13 mouse cellular contexts compared by ENCODE assay signal in the genomic region with DNA sequence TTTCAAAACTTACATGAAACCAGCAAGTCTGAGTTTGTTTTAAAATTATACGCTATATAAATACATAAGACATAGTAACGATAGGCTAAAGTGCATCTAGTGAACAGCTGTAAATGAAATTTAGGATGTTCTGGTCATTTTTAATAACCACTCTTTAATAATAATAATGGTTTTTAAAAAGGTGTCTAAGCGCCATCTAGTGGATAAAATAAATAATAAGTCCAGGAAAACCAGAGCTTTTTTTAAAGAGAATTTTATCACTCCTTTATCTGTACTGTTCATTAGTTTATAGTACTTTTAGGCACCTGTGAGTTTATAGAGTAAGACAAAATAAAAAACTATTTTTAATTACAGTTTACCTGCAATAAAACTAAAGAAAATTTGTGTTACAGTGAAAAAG. TPM values are rescaled to one million over a fixed set of nuclear protein-coding genes. Genes with fewer than 3 reads are reported as not detected.
DNase-seq lines count a peak whose midpoint lies in the region; ATAC-seq and TF ChIP-seq lines count a peak whose summit lies in the region.
"Had no signal": no experiment of that assay in that cellular context is flagged by ENCODE, and none has a peak within 500 bp of the region (broad histone marks: within the 10 kb centered on the region; RNA-seq: fewer than 3 reads in every experiment).

No protein-coding gene starts in this region.

- no peaks in the 10 kb centered on the region for H3K4me1 ChIP-seq in hindbrain, embryonic 14.5 days (replicated peaks; ENCODE audit: control insufficient read depth, insufficient read depth, low read length)
- H3K4me1 ChIP-seq in hindbrain, embryonic 16.5 days (ENCODE audit: control insufficient read depth, insufficient read depth, low read depth, low read length): no peaks in the 10 kb centered on the region
- H3K4me1 ChIP-seq in lung, postnatal 0 days (ENCODE audit: insufficient read depth, low read depth, low read length): no peaks in the 10 kb centered on the region
- no peaks in the 10 kb centered on the region for H3K4me1 ChIP-seq in stomach, postnatal 0 days (replicated peaks; ENCODE audit: control insufficient read depth, insufficient read depth)
- H3K4me1 ChIP-seq: heart, embryonic 15.5 days; hindbrain, embryonic 15.5 days; liver, embryonic 13.5 days; neural tube, embryonic 15.5 days had no signal

- DNase-seq in hindbrain, embryonic 14.5 days (ENCODE audit: low spot score): peak; percentile 56
- peak; percentile 21 for DNase-seq in lung, postnatal 0 days (ENCODE audit: low spot score)
- DNase-seq in lung, postnatal 10 days: no peak
- peak; percentile 14 for DNase-seq in Muller cell, postnatal 12 days (ENCODE audit: inconsistent ontology term)
- no peak for DNase-seq in stomach, postnatal 0 days (ENCODE audit: low spot score)
- no peak for DNase-seq in cerebellum, adult 18-20 months
- DNase-seq: adrenal gland, postnatal 36 days; layer of hippocampus, adult 9-11 months; liver, embryonic 13.5 days had no signal

- TF ChIP-seq CTCF in lung, postnatal 0 days (IDR thresholded peaks at IDR 0.05): peak; percentile 28; the same call in 1 of the 2 replicates
- peak; percentile 56 for TF ChIP-seq CTCF in stomach, postnatal 0 days (IDR thresholded peaks at IDR 0.05; ENCODE audit: low read depth)

- no peak overlapping the region for H3K4me2 ChIP-seq in hindbrain, embryonic 14.5 days (replicated peaks)
- H3K4me2 ChIP-seq in hindbrain, embryonic 16.5 days (ENCODE audit: low read length): no peak overlapping the region
- no peak overlapping the region for H3K4me2 ChIP-seq in lung, postnatal 0 days (replicated peaks; ENCODE audit: low read depth, low read length)
- H3K4me2 ChIP-seq in stomach, postnatal 0 days (replicated peaks; ENCODE audit: low read depth): no peak overlapping the region
- H3K4me2 ChIP-seq: heart, embryonic 15.5 days; hindbrain, embryonic 15.5 days; liver, embryonic 13.5 days; neural tube, embryonic 15.5 days had no signal

- no peaks in the 10 kb centered on the region for H3K27me3 ChIP-seq in hindbrain, embryonic 14.5 days (ENCODE audit: control insufficient read depth, insufficient read depth, low read length)
- no peaks in the 10 kb centered on the region for H3K27me3 ChIP-seq in hindbrain, embryonic 16.5 days (replicated peaks; ENCODE audit: control insufficient read depth, insufficient read depth, low read length)
- no peaks in the 10 kb centered on the region for H3K27me3 ChIP-seq in lung, postnatal 0 days (replicated peaks; ENCODE audit: insufficient read depth, low read length)
- H3K27me3 ChIP-seq in stomach, postnatal 0 days (ENCODE audit: control insufficient read depth, insufficient read depth, low read length): no peaks in the 10 kb centered on the region
- H3K27me3 ChIP-seq: heart, embryonic 15.5 days; hindbrain, embryonic 15.5 days; liver, embryonic 13.5 days; neural tube, embryonic 15.5 days had no signal

- TF ChIP-seq EP300 in lung, postnatal 0 days (IDR thresholded peaks at IDR 0.05): no peak
- TF ChIP-seq EP300 in stomach, postnatal 0 days (optimal IDR thresholded peaks at IDR 0.05): no peak

- no peak overlapping the region for H3K27ac ChIP-seq in hindbrain, embryonic 14.5 days
- no peak overlapping the region for H3K27ac ChIP-seq in hindbrain, embryonic 16.5 days (ENCODE audit: low read depth, low read length)
- no peak overlapping the region for H3K27ac ChIP-seq in lung, postnatal 0 days (ENCODE audit: low read length)
- no peak overlapping the region for H3K27ac ChIP-seq in stomach, postnatal 0 days (replicated peaks)
- H3K27ac ChIP-seq: heart, embryonic 15.5 days; hindbrain, embryonic 15.5 days; liver, embryonic 13.5 days; neural tube, embryonic 15.5 days had no signal

- WGBS in hindbrain, embryonic 14.5 days: 67% methylated on average over 3 of the region's 3 CpGs
- WGBS in hindbrain, embryonic 16.5 days: 64% methylated on average over 3 of the region's 3 CpGs
- WGBS in lung, postnatal 0 days: 58% methylated on average over 3 of the region's 3 CpGs
- 57% methylated on average over 3 of the region's 3 CpGs for WGBS in stomach, postnatal 0 days

- no peak overlapping the region for H3K9ac ChIP-seq in hindbrain, embryonic 14.5 days
- H3K9ac ChIP-seq in hindbrain, embryonic 16.5 days (ENCODE audit: low read depth, low read length): no peak overlapping the region
- no peak overlapping the region for H3K9ac ChIP-seq in lung, postnatal 0 days (replicated peaks; ENCODE audit: low read depth)
- no peak overlapping the region for H3K9ac ChIP-seq in stomach, postnatal 0 days (ENCODE audit: low read length)
- H3K9ac ChIP-seq: heart, embryonic 15.5 days; hindbrain, embryonic 15.5 days; liver, embryonic 13.5 days; neural tube, embryonic 15.5 days had no signal

- no peak overlapping the region for H3K4me3 ChIP-seq in hindbrain, embryonic 14.5 days (replicated peaks; ENCODE audit: low read length)
- no peak overlapping the region for H3K4me3 ChIP-seq in hindbrain, embryonic 16.5 days (ENCODE audit: low read length)
- no peak overlapping the region for H3K4me3 ChIP-seq in lung, postnatal 0 days (ENCODE audit: low read depth, low read length)
- no peak overlapping the region for H3K4me3 ChIP-seq in stomach, postnatal 0 days (ENCODE audit: low read depth, low read length)
- H3K4me3 ChIP-seq: heart, embryonic 15.5 days; hindbrain, embryonic 15.5 days; liver, embryonic 13.5 days; neural tube, embryonic 15.5 days had no signal

- ATAC-seq in hindbrain, embryonic 14.5 days (ENCODE audit: low FRiP score): no peak
- ATAC-seq in hindbrain, embryonic 16.5 days: no peak
- ATAC-seq in lung, postnatal 0 days: no peak
- no peak for ATAC-seq in stomach, postnatal 0 days (ENCODE audit: low FRiP score, low TSS enrichment)

- no peaks in the 10 kb centered on the region for H3K9me3 ChIP-seq in hindbrain, embryonic 14.5 days (ENCODE audit: control insufficient read depth, low read length)
- H3K9me3 ChIP-seq in hindbrain, embryonic 16.5 days (ENCODE audit: control insufficient read depth, low read length): no peaks in the 10 kb centered on the region
- no peaks in the 10 kb centered on the region for H3K9me3 ChIP-seq in lung, postnatal 0 days (ENCODE audit: low read length)
- no peaks in the 10 kb centered on the region for H3K9me3 ChIP-seq in stomach, postnatal 0 days (ENCODE audit: control insufficient read depth, low read length)
- H3K9me3 ChIP-seq: heart, embryonic 15.5 days; hindbrain, embryonic 15.5 days; liver, embryonic 13.5 days; neural tube, embryonic 15.5 days had no signal

- H3K36me3 ChIP-seq in hindbrain, embryonic 14.5 days (replicated peaks; ENCODE audit: control insufficient read depth, insufficient read depth): peaks cover 70% of the 10 kb centered on the region
- H3K36me3 ChIP-seq in hindbrain, embryonic 16.5 days (ENCODE audit: control insufficient read depth, insufficient read depth, low read length): peaks cover 28% of the 10 kb centered on the region
- peaks cover 21% of the 10 kb centered on the region; the same call in 1 of the 2 replicates for H3K36me3 ChIP-seq in lung, postnatal 0 days (ENCODE audit: insufficient read depth, low read length)
- peaks cover 7% of the 10 kb centered on the region; the same call in 1 of the 2 replicates for H3K36me3 ChIP-seq in stomach, postnatal 0 days (ENCODE audit: control insufficient read depth, insufficient read depth, low read length)

RNA-seq across cellular contexts. Expression of a gene that starts 44.0 kb away (rescaled TPM):
- polyA plus RNA-seq in hindbrain, embryonic 14.5 days (2014; fragmentation: Nextera tagmentation; extraction: Ambion mirVana): 105 and 108 TPM in 2 replicates
- 63.0 and 88.0 TPM in 2 replicates for polyA plus RNA-seq in hindbrain, embryonic 16.5 days (2015; fragmentation: Nextera tagmentation; extraction: Ambion mirVana)
- 49.0 and 52.3 TPM in 2 replicates for polyA plus RNA-seq in lung, postnatal 0 days (2015; fragmentation: Nextera tagmentation; extraction: Ambion mirVana)
- 51.0 and 51.6 TPM in 2 replicates for polyA plus RNA-seq in stomach, postnatal 0 days (2015; fragmentation: Nextera tagmentation; extraction: Ambion mirVana)

Comparison
In these comparisons a context has a peak if more than half of its experiments do, and no peak if none do; other contexts are left out.
1. DNase-seq: peak in hindbrain, embryonic 14.5 days (single experiment), lung, postnatal 0 days (single experiment) and Muller cell, postnatal 12 days (single experiment); none in lung, postnatal 10 days (single experiment), stomach, postnatal 0 days (single experiment) and cerebellum, adult 18-20 months (0 of 2).